Mouse (Mus musculus): Measurements from ENCODE around the gene Frmpd3. TPM values are rescaled to one million over a fixed set of nuclear protein-coding genes. Genes with fewer than 3 reads are reported as not detected.

Gene Frmpd3
- polyA plus RNA-seq, 1 experiment from 2014 or later: not detected

GRCm38 (mm10) chrX:140431981-140432380, 89.9 kb downstream of the Frmpd3 start:
- H3K36me3 ChIP-seq (ENCODE audit: control insufficient read depth, insufficient read depth, low read length): no peaks in the 10 kb centered on the region
- no peak for ATAC-seq (ENCODE audit: insufficient read depth, low FRiP score)
- H3K4me2 ChIP-seq (ENCODE audit: low read depth, low read length): no peak overlapping the region
- 85% methylated on average over 15 of the region's 15 CpGs for WGBS
- no peaks in the 10 kb centered on the region; the same call in 1 of the 2 replicates for H3K27me3 ChIP-seq (ENCODE audit: control insufficient read depth, insufficient read depth, low read length)
- H3K4me1 ChIP-seq (ENCODE audit: control insufficient read depth, insufficient read depth, low read length): no peaks in the 10 kb centered on the region
- H3K27ac ChIP-seq (ENCODE audit: low read length): no peak overlapping the region
- no peaks in the 10 kb centered on the region for H3K9me3 ChIP-seq (replicated peaks; ENCODE audit: control insufficient read depth, low read length)
- no peak overlapping the region for H3K4me3 ChIP-seq (replicated peaks; ENCODE audit: low read length)
- no peak overlapping the region for H3K9ac ChIP-seq (ENCODE audit: low read length)

GRCm38 (mm10) chrX:140432786-140433185, 90.7 kb downstream of the Frmpd3 start:
- 85% methylated on average over 11 of the region's 11 CpGs for WGBS
- Histone ChIP-seq H3K27me3 (ENCODE audit: control insufficient read depth, insufficient read depth, low read length) (no peaks in the 10 kb centered on the region; the same call in 1 of the 2 replicates), H3K36me3 (ENCODE audit: control insufficient read depth, insufficient read depth, low read length) (no peaks in the 10 kb centered on the region), H3K4me1 (ENCODE audit: control insufficient read depth, insufficient read depth, low read length) (no peaks in the 10 kb centered on the region), H3K4me3 (replicated peaks; ENCODE audit: low read length) (no peak overlapping the region), H3K4me2 (ENCODE audit: low read depth, low read length) (no peak overlapping the region), H3K9me3 (replicated peaks; ENCODE audit: control insufficient read depth, low read length) (no peaks in the 10 kb centered on the region), H3K27ac (ENCODE audit: low read length) (no peak overlapping the region), H3K9ac (ENCODE audit: low read length) (no peak overlapping the region)
- ATAC-seq (ENCODE audit: insufficient read depth, low FRiP score): no peak

- no peaks in the 10 kb centered on the region for H3K9me3 ChIP-seq (replicated peaks; ENCODE audit: control insufficient read depth, low read length)
- ATAC-seq (ENCODE audit: insufficient read depth, low FRiP score): no peak
Observed at GRCm38 (mm10) chrX:140437906-140438305, 95.8 kb downstream of the Frmpd3 start.

GRCm38 (mm10) chrX:140445551-140445950, 103.5 kb downstream of the Frmpd3 start:
- no peaks in the 10 kb centered on the region for H3K36me3 ChIP-seq (ENCODE audit: control insufficient read depth, insufficient read depth, low read length)
- WGBS: 77% methylated on average over 13 of the region's 13 CpGs
- no peaks in the 10 kb centered on the region; the same call in 1 of the 2 replicates for H3K27me3 ChIP-seq (ENCODE audit: control insufficient read depth, insufficient read depth, low read length)
- H3K4me2 ChIP-seq (ENCODE audit: low read depth, low read length): no peak overlapping the region
- no peak overlapping the region for H3K4me3 ChIP-seq (replicated peaks; ENCODE audit: low read length)
- H3K9me3 ChIP-seq (replicated peaks; ENCODE audit: control insufficient read depth, low read length): no peaks in the 10 kb centered on the region
- H3K4me1 ChIP-seq (ENCODE audit: control insufficient read depth, insufficient read depth, low read length): no peaks in the 10 kb centered on the region
- ATAC-seq (ENCODE audit: insufficient read depth, low FRiP score): no peak
- no peak overlapping the region for H3K27ac ChIP-seq (ENCODE audit: low read length)
- no peak overlapping the region for H3K9ac ChIP-seq (ENCODE audit: low read length)

More at GRCm38 (mm10) chrX:140437906-140438305, 95.8 kb downstream of the Frmpd3 start:
- H3K4me3 ChIP-seq (replicated peaks; ENCODE audit: low read length): no peak overlapping the region
- H3K4me1 ChIP-seq (ENCODE audit: control insufficient read depth, insufficient read depth, low read length): no peaks in the 10 kb centered on the region
- no peak overlapping the region for H3K9ac ChIP-seq (ENCODE audit: low read length)
- no peak overlapping the region for H3K4me2 ChIP-seq (ENCODE audit: low read depth, low read length)
- no peak overlapping the region for H3K27ac ChIP-seq (ENCODE audit: low read length)
- no peaks in the 10 kb centered on the region for H3K36me3 ChIP-seq (ENCODE audit: control insufficient read depth, insufficient read depth, low read length)
- no peaks in the 10 kb centered on the region; the same call in 1 of the 2 replicates for H3K27me3 ChIP-seq (ENCODE audit: control insufficient read depth, insufficient read depth, low read length)

- H3K4me3 ChIP-seq (replicated peaks; ENCODE audit: low read length): no peak overlapping the region
- H3K4me1 ChIP-seq (ENCODE audit: control insufficient read depth, insufficient read depth, low read length): no peaks in the 10 kb centered on the region
- no peak for ATAC-seq (ENCODE audit: insufficient read depth, low FRiP score)
- H3K36me3 ChIP-seq (ENCODE audit: control insufficient read depth, insufficient read depth, low read length): no peaks in the 10 kb centered on the region
- H3K27ac ChIP-seq (ENCODE audit: low read length): no peak overlapping the region
- H3K9ac ChIP-seq (ENCODE audit: low read length): no peak overlapping the region
- H3K4me2 ChIP-seq (ENCODE audit: low read depth, low read length): no peak overlapping the region
- no peaks in the 10 kb centered on the region; the same call in 1 of the 2 replicates for H3K27me3 ChIP-seq (ENCODE audit: control insufficient read depth, insufficient read depth, low read length)
- WGBS: 63% methylated on average over 3 of the region's 3 CpGs
- H3K9me3 ChIP-seq (replicated peaks; ENCODE audit: control insufficient read depth, low read length): no peaks in the 10 kb centered on the region
Observed at GRCm38 (mm10) chrX:140450071-140450470, 108.0 kb downstream of the Frmpd3 start.

GRCm38 (mm10) chrX:140456279-140456731, 114.2 kb downstream of the Frmpd3 start, which contains the start of gene Prps1:
Gene Prps1 (plus strand): TSS chrX:140456613.
- Histone ChIP-seq H3K9ac (ENCODE audit: low read length) (peak within 1 kb of the TSS; percentile 65), H3K27me3 (ENCODE audit: control insufficient read depth, insufficient read depth, low read length) (no peaks in the 10 kb centered on the region; the same call in 1 of the 2 replicates), H3K4me3 (replicated peaks; ENCODE audit: low read length) (peak within 1 kb of the TSS; percentile 59), H3K27ac (ENCODE audit: low read length) (no peak within 1 kb of the TSS), H3K36me3 (ENCODE audit: control insufficient read depth, insufficient read depth, low read length) (no peaks in the 10 kb centered on the region), H3K9me3 (replicated peaks; ENCODE audit: control insufficient read depth, low read length) (no peaks in the 10 kb centered on the region), H3K4me2 (ENCODE audit: low read depth, low read length) (peak within 1 kb of the TSS; percentile 67), H3K4me1 (ENCODE audit: control insufficient read depth, insufficient read depth, low read length) (no peaks in the 10 kb centered on the region)
- peak; percentile 95 for ATAC-seq (ENCODE audit: insufficient read depth, low FRiP score)
- 16% methylated on average over 26 of the region's 26 CpGs for WGBS

GRCm38 (mm10) chrX:140456751-140457491, 114.9 kb downstream of the Frmpd3 start:
- H3K4me1 ChIP-seq (ENCODE audit: control insufficient read depth, insufficient read depth, low read length): no peaks in the 10 kb centered on the region
- no peak overlapping the region for H3K27ac ChIP-seq (ENCODE audit: low read length)
- H3K9ac ChIP-seq (ENCODE audit: low read length): peak overlapping the region; percentile 65
- no peaks in the 10 kb centered on the region; the same call in 1 of the 2 replicates for H3K27me3 ChIP-seq (ENCODE audit: control insufficient read depth, insufficient read depth, low read length)
- ATAC-seq (ENCODE audit: insufficient read depth, low FRiP score): peak; percentile 32; the same call in 1 of the 2 replicates
- no peaks in the 10 kb centered on the region for H3K9me3 ChIP-seq (replicated peaks; ENCODE audit: control insufficient read depth, low read length)
- no peaks in the 10 kb centered on the region for H3K36me3 ChIP-seq (ENCODE audit: control insufficient read depth, insufficient read depth, low read length)
- H3K4me2 ChIP-seq (ENCODE audit: low read depth, low read length): peak overlapping the region; percentile 67
- peak overlapping the region; percentile 59 for H3K4me3 ChIP-seq (replicated peaks; ENCODE audit: low read length)
- WGBS: 16% methylated on average over 39 of the region's 39 CpGs

- ATAC-seq (ENCODE audit: insufficient read depth, low FRiP score): no peak
- H3K4me1 ChIP-seq (ENCODE audit: control insufficient read depth, insufficient read depth, low read length): no peaks in the 10 kb centered on the region
- 20% methylated on average over 12 of the region's 12 CpGs for WGBS
Observed at GRCm38 (mm10) chrX:140457502-140457901, 115.4 kb downstream of the Frmpd3 start.

GRCm38 (mm10) chrX:140478231-140478630, 136.2 kb downstream of the Frmpd3 start:
- Histone ChIP-seq H3K36me3 (ENCODE audit: control insufficient read depth, insufficient read depth, low read length) (no peaks in the 10 kb centered on the region), H3K4me1 (ENCODE audit: control insufficient read depth, insufficient read depth, low read length) (no peaks in the 10 kb centered on the region), H3K9me3 (replicated peaks; ENCODE audit: control insufficient read depth, low read length) (no peaks in the 10 kb centered on the region), H3K27ac (ENCODE audit: low read length) (no peak overlapping the region), H3K27me3 (ENCODE audit: control insufficient read depth, insufficient read depth, low read length) (no peaks in the 10 kb centered on the region; the same call in 1 of the 2 replicates), H3K4me2 (ENCODE audit: low read depth, low read length) (no peak overlapping the region), H3K9ac (ENCODE audit: low read length) (no peak overlapping the region), H3K4me3 (replicated peaks; ENCODE audit: low read length) (no peak overlapping the region)
- no peak for ATAC-seq (ENCODE audit: insufficient read depth, low FRiP score)
- 88% methylated on average over 6 of the region's 6 CpGs for WGBS

More at GRCm38 (mm10) chrX:140457502-140457901, 115.4 kb downstream of the Frmpd3 start:
- no peaks in the 10 kb centered on the region; the same call in 1 of the 2 replicates for H3K27me3 ChIP-seq (ENCODE audit: control insufficient read depth, insufficient read depth, low read length)
- 0 out of 2 replicates have a peak overlapping the region, but pooled peaks have one; percentile 65 for H3K9ac ChIP-seq (ENCODE audit: low read length)
- H3K27ac ChIP-seq (ENCODE audit: low read length): no peak overlapping the region
- H3K36me3 ChIP-seq (ENCODE audit: control insufficient read depth, insufficient read depth, low read length): no peaks in the 10 kb centered on the region
- peak overlapping the region; percentile 59 for H3K4me3 ChIP-seq (replicated peaks; ENCODE audit: low read length)
- H3K4me2 ChIP-seq (ENCODE audit: low read depth, low read length): peak overlapping the region; percentile 67
- H3K9me3 ChIP-seq (replicated peaks; ENCODE audit: control insufficient read depth, low read length): no peaks in the 10 kb centered on the region
